Mouse (Mus musculus) kidney, postnatal 10 days (tissue): ENCODE results near the gene Rhbdf2.

Experiments used
- DNase-seq: peaks from one replicate; pipeline ENCODE4 v3.0.0; 2021; ENCODE audit warnings: mixed read lengths

The Rhbdf2 gene

DNA sequence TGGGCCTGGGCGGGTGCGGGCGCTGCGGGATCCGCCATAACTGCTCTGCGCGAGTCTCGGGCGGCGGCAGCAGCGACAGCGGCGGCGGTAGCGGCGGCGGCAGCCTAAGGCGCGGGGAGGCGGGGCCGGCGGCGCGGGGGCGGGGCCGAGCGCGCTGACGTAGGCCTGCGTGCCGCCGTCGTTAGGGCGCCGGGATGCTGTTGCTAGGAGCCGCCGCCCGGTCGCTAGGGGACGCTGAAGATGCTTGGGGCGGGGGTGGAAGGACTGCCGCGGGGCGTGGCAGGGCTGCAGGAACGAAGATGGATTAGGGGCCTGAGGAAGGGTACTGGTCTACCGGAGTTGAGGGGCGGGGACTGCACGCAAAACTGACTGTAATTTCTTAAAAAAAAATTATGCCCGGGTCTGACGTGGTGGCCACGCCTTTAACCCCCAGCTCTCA lies 45.4 kb downstream of the Rhbdf2 start, which contains the start of gene Ube2o:
TSS of gene Ube2o (minus strand) at position 72 of the 439 bp plus-strand sequence.
- DNase-seq, result peak; percentile 93

DNA sequence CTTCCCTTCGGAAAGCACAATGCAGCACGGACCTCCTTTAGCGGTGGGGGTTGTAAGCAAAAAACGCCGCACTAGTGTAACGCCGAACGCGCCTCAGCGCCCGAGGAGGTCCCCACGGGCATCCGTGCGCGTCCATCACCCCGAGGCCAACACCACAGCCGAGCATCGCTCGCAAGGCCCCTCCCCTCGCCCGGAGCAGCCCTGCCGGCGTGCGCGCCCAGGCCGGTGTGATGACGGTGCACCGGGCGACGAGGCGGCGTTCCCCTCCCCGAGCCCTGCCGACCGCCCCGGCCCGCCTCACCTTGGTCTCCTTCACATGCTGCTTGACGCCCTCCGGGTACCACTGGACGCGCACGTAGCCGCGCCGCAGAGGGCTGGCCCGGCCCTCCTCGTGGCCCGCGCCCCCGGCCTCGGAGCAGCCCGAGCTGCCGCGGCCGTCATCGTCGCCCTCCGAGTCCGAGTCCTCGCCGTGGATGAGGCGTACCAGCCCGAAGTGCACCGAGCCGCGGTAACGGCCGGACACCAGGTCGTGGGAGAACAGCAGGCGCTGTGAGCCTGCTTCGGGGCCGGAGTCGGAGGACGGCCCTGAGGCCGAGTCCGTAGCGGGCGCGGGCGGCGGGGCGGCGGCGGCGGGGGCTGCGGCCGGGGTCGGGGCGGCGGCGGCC lies 46.0 kb downstream of the Rhbdf2 start:
- peak; percentile 67 for DNase-seq

- DNase-seq, result no peak
Measured at GRCm38 (mm10) chr11:116580031-116580652, 46.7 kb downstream of the Rhbdf2 start.

DNA sequence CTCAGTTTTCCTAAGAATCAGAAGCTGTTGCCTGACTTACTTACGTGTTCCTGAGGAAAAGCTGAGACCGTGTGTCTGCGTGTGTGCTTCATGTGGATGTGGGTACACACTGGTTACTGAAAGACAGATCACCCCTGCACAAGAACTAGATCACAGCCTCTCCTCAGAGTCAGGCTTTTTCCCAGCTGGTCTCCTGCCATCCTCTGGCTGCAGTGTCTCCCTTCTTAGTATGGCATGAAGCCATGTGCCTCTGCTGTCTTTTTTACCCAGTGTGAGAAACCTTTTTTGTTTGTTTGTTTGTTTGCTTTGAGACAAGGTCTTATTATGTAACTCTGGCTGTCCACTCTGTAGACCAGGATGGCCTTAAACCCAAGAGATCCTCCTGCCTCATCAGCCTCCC lies 47.5 kb downstream of the Rhbdf2 start:
- no peak for DNase-seq

- DNase-seq, result no peak
Measured at GRCm38 (mm10) chr11:116575396-116575795, 51.4 kb downstream of the Rhbdf2 start.

GRCm38 (mm10) chr11:116574982-116575381 lies 51.8 kb downstream of the Rhbdf2 start:
- no peak for DNase-seq

DNA sequence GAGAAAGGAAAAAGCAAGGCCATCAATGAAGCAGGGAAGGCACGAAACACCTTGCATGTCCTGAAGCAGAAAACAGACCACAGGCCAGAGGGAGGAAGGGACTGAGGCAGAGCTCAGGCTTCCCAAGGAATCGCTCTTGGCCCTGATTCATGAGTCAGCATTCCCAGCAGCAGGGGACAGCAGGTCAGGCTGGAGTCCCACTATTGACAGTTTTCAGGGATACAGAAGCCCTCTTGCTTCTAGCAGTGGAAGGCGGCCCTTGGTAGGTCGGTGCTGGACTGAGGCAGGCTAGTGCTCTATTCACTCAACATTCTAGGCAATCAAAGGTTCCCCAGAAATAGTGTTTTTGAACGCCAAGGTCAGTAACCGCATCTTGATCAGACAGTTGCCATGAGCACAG lies 52.3 kb downstream of the Rhbdf2 start:
- DNase-seq, result no peak

DNA sequence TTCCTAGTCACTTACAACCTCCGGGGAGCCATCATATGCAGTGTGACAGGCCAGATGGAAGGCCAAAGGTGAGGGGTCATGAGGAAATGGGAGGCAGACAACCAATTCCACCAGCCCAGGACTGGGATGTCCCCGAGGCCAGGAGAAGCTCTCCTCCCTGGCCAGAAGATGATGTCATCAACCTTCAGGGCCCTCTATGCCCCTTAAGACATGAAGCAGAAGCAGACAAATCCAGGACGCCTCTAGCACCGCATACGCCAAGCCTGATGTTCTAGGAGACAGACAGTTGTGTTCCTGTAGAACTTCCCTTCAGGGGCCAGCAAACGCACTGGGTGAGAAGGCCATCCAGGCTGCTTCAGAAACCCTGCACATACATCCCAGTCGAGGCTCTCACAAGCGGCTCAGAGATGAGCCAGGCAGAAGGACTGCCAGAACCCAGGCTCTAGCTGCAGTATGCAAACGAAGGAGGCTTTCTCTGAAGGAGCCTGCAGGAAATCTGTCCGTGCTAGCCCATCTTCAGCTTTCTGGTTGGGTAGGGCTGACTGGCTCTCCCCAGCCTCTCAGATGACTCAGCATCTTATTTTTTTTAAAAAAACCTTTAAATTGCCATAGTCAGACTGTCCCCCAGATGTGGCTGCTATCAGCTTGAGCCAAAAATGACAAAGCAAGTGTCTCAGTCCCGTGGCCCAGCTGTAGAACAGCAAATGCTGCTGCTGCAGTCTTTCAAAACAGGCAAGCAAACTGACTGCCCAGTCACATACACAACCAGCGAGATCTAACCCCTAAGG lies 53.9 kb downstream of the Rhbdf2 start:
- DNase-seq, result no peak

- no peak for DNase-seq
Measured at GRCm38 (mm10) chr11:116571767-116572679, 54.8 kb downstream of the Rhbdf2 start.

GRCm38 (mm10) chr11:116570821-116571220 lies 56.0 kb downstream of the Rhbdf2 start:
- no peak for DNase-seq

DNA sequence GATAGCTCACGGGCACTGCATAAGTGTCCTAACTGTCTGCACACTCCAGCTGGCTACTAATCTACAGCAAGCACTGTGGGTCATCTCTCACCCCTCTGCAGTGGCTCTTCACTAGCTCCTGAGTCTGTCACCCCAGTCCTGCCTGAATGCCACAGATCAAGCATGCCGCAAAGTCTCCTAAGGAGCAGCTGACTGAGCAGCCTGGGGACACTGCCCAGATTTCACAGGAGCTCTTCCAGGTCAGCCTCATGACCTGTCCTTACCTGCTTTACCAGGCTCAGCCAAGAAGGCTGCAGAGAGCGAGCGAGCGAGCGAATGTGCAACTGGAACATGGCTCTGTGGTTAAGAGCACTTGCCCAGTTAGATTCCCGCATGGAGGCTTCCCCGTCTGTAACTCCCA lies 59.3 kb downstream of the Rhbdf2 start:
- DNase-seq, result no peak

- DNase-seq, result no peak
Measured at GRCm38 (mm10) chr11:116565283-116566041, 61.4 kb downstream of the Rhbdf2 start.

DNA sequence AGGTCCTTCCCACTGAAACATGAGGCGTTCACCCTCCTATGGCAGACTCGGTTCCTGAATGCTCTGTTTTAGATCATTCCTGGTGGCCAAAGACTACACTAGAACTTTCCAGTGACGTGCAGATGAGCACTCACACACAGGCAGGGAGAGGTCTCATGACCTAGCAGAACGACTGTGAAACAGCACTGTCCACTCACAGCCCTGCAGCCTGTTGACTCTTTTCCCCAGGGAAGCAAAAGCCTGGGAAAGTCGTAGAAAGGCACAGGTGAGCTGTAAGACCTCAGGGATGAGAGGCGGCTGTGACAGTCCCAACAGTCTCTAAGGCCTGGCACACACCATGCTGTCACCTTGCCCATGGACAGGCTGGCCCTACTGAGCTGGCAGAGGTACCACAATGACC lies 70.5 kb downstream of the Rhbdf2 start:
- DNase-seq, result no peak

GRCm38 (mm10) chr11:116555572-116555971 lies 71.2 kb downstream of the Rhbdf2 start:
- no peak for DNase-seq

DNA sequence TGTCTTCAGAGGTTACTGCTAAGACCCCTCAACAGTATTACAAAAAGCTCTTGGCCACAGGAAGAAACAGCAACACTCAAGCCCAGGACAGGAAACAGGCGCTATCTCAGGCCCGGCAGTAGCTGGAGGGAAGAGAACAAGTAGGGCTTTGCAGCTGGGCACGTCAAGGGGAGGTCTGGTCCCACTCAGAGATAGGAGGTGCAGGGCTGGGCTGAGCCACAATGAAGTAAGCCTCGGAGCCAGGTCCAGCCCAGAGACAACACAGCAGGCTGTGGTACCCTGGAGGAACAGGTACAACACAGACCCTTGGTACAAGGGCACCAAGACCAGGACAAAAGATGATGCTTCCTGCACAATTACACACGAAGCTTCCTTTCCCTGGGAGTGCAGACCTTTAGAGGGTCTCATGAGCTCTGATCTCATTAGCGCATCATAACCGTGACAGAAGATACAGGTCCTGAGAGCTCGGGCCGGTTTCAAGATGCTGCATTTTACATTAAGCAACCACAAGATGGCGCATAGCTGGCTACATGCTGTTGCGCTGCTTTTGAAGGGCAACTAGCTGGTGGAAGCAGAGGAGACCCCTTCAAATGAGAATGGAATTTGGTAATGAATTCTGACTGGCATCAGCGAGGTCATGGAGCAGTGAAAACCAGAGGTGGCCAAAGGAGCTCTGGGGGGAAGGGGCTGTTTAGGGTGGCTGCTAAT lies 72.5 kb downstream of the Rhbdf2 start:
- peak; percentile 58 for DNase-seq

DNA sequence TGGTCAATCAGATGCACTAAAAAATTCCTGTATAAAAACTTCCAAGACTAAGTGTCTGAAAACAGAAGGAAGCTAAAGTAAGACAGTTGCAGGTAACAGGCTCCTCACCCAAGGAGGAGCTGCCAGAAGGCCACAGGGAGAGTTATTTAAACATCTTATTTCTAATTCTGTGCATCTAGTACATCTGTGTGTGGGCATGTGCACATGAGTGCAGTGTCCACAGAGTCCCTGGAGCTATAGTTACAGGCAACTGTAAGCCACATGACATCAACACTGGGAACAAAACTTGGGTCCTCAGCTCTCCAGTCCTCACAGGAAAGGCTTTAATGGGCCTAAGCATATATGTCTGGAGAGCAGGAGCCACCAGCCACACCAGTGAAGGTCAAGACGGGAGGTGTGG lies 74.6 kb downstream of the Rhbdf2 start:
- no peak for DNase-seq

- DNase-seq, result peak; percentile 41
Measured at GRCm38 (mm10) chr11:116550748-116551147, 76.1 kb downstream of the Rhbdf2 start.

- no peak for DNase-seq
Measured at GRCm38 (mm10) chr11:116549273-116550038, 77.4 kb downstream of the Rhbdf2 start.

DNA sequence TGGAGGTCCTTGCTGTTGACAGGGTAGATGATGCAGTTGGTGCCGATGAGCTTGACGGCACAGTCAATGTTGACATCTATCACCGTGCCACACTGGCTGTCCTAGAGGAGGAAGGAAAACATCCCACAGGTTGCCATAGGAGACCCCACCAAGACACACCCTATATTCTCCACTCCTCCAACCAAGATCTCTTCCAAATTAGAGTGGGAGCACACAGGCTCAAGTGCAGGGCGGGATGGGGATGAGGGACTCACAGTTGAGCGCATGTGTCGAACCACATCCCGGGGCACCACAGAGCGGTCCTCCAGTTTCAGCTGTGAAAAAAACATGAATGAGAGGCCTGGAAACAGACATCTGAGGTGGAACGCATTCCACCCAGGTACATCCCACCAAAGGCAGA lies 78.0 kb downstream of the Rhbdf2 start:
- no peak for DNase-seq
